Mouse (Mus musculus) cerebellum, adult 2 months (tissue): Measurements from ENCODE around the gene Fam160a2.

ENCODE experiments used
- CTCF ChIP-seq: fragments of 200-500 bp; IDR thresholded peaks from 2 replicates; pipeline ENCODE4 v1.5.1; 2011; ENCODE audit warnings: low read depth, mild to moderate bottlenecking, control low read depth, low read length, moderate library complexity, borderline replicate concordance; ENCODE audit not compliant: insufficient read depth
- POLR2A ChIP-seq: fragments of 200-500 bp; IDR thresholded peaks from 2 replicates; pipeline ENCODE4 v1.6.1; 2011; ENCODE audit warnings: low read length, control low read depth, borderline replicate concordance; ENCODE audit not compliant: insufficient read depth

GRCm38 (mm10) chr7:105325302-105325701, 74.6 kb downstream of the Fam160a2 start:
- TF ChIP-seq POLR2A (no peak), CTCF (no peak)
